Mouse (Mus musculus): ENCODE results near the gene Ppfia1.

DNA sequence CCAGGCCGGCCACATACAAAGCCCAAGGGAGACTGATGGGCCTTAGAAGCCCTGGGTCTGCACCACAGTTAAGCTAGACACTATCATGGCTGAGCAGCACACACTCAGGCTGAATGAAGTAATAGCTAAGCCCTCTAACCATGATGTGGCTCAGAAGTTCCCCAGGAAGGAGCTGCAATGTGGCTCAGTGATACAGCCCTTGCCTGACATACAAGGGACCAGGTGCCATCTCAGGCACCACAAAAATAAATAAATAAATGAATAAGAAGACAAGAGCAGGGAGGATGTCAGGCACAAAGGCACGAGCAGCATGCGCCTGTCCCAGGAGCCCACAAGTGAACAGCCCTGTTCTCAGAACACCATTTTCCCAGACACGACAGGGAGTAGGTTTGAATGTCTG, 111.6 kb downstream of the Ppfia1 start:
- no peak for TF ChIP-seq CTCF (IDR thresholded peaks at IDR 0.05; ENCODE audit: low read depth)
- TF ChIP-seq EP300 (IDR thresholded peaks at IDR 0.05; ENCODE audit: low read depth): no peak
